Mouse (Mus musculus) hindbrain, embryonic 15.5 days (tissue): ENCODE measurements at regions not wholly inside any gene's neighbourhood (a gene's known extent, or its start where the extent isn't known, plus 50 kb on each side); places are given as distances from the start of the nearest gene placed in this dataset.
A peak's percentile ranks its signal among the peaks of the same experiment; 100 is the strongest.

Experiments used
- ATAC-seq: fragments of 200-750 bp; cut with Nextera tagmentation; 2 replicates; pipeline ENCODE4 v1.8.0; 2017; ENCODE audit warnings: low read depth, moderate number of reproducible peaks, moderate TSS enrichment; ENCODE audit not compliant: low FRiP score
- H3K27ac ChIP-seq: fragments of 300-500 bp; sonication (generic); replicated peaks from 2 replicates; pipeline ENCODE4 v1.5.1; 2015; ENCODE audit warnings: mild to moderate bottlenecking, inconsistent platforms
- H3K27me3 ChIP-seq: fragments of 300-500 bp; sonication (generic); 2 replicates; pipeline ENCODE4 v1.6.1; 2015; ENCODE audit warnings: control low read depth, inconsistent platforms
- H3K36me3 ChIP-seq: fragments of 300-500 bp; sonication (generic); 2 replicates; pipeline ENCODE4 v1.6.1; 2015; ENCODE audit warnings: control low read depth, inconsistent platforms
- H3K4me1 ChIP-seq: fragments of 300-500 bp; sonication (generic); replicated peaks from 2 replicates; pipeline ENCODE4 v1.6.1; 2015; ENCODE audit warnings: control low read depth, inconsistent platforms
- H3K4me2 ChIP-seq: fragments of 300-500 bp; sonication (generic); 2 replicates; pipeline ENCODE4 v1.6.1; 2015; ENCODE audit warnings: moderate library complexity, mild to moderate bottlenecking, inconsistent platforms
- H3K4me3 ChIP-seq: fragments of 300-500 bp; sonication (generic); 2 replicates; pipeline ENCODE4 v1.5.1; 2015; ENCODE audit warnings: mild to moderate bottlenecking, inconsistent platforms
- H3K9ac ChIP-seq: fragments of 300-500 bp; sonication (generic); 2 replicates; pipeline ENCODE4 v1.6.1; 2015; ENCODE audit warnings: inconsistent platforms
- H3K9me3 ChIP-seq: fragments of 300-500 bp; sonication (generic); 2 replicates; pipeline ENCODE4 v1.6.1; 2016; ENCODE audit warnings: control low read depth, inconsistent platforms
- WGBS: fragments of 180-500 bp; shearing (Covaris S2); methylation state at CpG from one replicate; pipeline ENCODE4 v1.1.7; 2015; 5-methylcytosine and 5-hydroxymethylcytosine counted together

DNA sequence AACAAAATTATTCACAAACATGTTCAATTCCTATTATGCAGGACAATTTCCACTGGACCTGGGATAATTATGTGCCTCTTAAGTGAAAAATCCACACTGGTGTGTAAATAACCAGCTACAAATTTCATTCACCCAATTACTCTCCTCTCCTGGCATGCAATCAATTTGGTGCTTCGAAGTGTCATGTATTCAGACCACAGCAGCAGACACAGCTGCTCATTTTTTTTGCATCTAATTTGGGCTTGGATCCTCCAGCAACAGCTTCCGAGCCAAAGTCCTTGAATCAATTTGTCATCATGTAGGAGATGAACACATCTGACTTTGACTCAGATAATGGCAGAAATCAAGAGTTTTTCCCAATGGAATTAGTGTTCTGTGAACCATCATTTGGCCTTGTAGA is 113.1 kb upstream of the Tnfsf11 start:
- no peak overlapping the region for H3K9ac ChIP-seq
- no peak overlapping the region for H3K4me3 ChIP-seq
- H3K4me2 ChIP-seq = no peak overlapping the region
- H3K4me1 ChIP-seq = no peaks in the 10 kb centered on the region
- no peaks in the 10 kb centered on the region for H3K36me3 ChIP-seq
- no peak overlapping the region for H3K27ac ChIP-seq
- no peaks in the 10 kb centered on the region for H3K9me3 ChIP-seq
- WGBS = 34% methylated on average over 2 of the region's 2 CpGs
- no peak for ATAC-seq
- no peaks in the 10 kb centered on the region for H3K27me3 ChIP-seq

DNA sequence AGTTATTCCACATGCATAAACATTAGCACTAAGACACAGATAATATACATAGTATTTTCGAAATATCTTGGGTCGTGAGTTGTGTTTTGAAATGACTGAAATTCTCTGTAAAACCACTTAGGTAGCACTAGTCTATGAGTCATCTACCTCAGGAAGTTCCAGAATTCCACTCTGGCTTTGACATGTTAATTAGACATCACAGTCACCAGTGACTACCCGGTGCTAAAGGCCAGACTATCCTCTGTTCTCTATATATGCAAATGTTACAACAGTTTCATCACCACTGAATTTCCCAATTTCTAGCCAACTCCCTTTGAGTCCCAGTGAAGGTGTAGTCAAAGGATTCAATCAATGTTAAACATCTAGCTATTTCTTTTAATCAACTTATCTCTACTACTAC is 112.3 kb upstream of the Tnfsf11 start:
- Histone ChIP-seq H3K4me1 (no peaks in the 10 kb centered on the region), H3K4me2 (no peak overlapping the region), H3K36me3 (no peaks in the 10 kb centered on the region), H3K27ac (no peak overlapping the region), H3K9ac (no peak overlapping the region), H3K27me3 (no peaks in the 10 kb centered on the region), H3K9me3 (no peaks in the 10 kb centered on the region), H3K4me3 (no peak overlapping the region)
- 74% methylated on average over 3 of the region's 3 CpGs for WGBS
- no peak for ATAC-seq

DNA sequence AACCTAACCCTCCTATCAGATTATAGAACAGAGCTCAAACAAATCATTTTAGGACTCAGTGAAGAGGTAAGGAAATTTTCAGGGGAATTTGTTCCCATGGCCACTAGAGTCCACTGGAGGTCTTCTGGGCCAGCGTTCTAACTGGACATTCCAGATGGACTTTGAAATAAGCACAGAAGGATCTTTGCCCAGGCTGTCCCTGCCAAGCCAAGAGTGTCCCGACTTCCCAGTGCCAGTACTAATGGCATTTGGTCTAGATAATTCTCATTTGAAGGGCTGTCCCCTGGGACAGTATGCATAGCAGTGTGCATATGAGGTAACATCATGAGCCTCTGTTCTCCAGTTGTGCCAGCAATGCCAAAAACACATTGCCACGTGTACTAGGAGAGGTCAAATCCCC is 97.7 kb upstream of the Tnfsf11 start:
- Histone ChIP-seq H3K27me3 (no peaks in the 10 kb centered on the region), H3K9me3 (no peaks in the 10 kb centered on the region), H3K4me3 (no peak overlapping the region), H3K36me3 (no peaks in the 10 kb centered on the region), H3K9ac (no peak overlapping the region), H3K27ac (no peak overlapping the region), H3K4me2 (no peak overlapping the region), H3K4me1 (no peaks in the 10 kb centered on the region)
- WGBS = 76% methylated on average over 3 of the region's 3 CpGs
- no peak for ATAC-seq

DNA sequence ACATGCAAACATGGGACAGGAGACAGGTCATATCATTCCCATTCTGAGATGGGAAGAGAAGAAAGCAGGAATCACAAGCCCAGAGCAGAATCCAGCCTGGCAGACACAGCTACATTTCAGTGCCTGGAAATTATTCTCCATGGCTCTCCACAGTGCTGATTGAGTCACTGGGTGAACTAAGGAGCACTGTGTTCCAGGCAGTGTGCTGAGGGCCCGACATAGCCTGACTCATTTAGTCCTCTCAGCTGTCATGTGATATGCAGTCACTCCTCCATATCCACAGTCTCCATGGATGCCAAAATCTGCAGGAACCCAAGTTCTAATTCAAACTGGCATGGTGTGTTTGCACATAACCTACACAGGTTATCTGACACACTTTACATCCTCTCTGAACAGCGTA is 90.1 kb upstream of the Tnfsf11 start:
- Histone ChIP-seq H3K36me3 (no peaks in the 10 kb centered on the region), H3K27ac (no peak overlapping the region), H3K9ac (no peak overlapping the region), H3K4me2 (no peak overlapping the region), H3K4me1 (no peaks in the 10 kb centered on the region), H3K9me3 (no peaks in the 10 kb centered on the region), H3K27me3 (no peaks in the 10 kb centered on the region), H3K4me3 (no peak overlapping the region)
- 82% methylated on average over 2 of the region's 2 CpGs for WGBS
- no peak for ATAC-seq

DNA sequence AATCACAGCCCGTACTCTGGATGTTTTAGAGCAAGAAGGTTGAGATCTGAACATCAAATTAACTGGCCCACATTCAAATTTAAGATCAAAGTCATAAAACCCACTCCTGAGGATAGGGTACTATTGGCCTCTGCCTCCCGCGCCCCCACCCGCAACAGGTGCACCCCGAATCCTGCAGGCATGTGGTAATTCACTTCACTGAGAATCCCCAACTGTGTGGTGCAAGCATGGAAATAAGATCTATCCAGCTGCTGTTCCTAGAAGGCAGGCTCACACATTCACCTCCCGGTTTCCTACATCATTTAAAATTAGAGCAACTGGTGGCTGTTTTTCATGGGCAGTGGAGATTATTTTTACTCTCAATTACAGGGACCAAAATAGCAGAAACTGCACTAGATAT is 87.8 kb upstream of the Tnfsf11 start:
- no peak overlapping the region for H3K4me3 ChIP-seq
- no peak for ATAC-seq
- no peaks in the 10 kb centered on the region for H3K27me3 ChIP-seq
- H3K4me2 ChIP-seq = no peak overlapping the region
- no peaks in the 10 kb centered on the region for H3K36me3 ChIP-seq
- no peak overlapping the region for H3K9ac ChIP-seq
- H3K4me1 ChIP-seq = no peaks in the 10 kb centered on the region
- no peak overlapping the region for H3K27ac ChIP-seq
- WGBS = 95% methylated on average over 6 of the region's 6 CpGs
- no peaks in the 10 kb centered on the region for H3K9me3 ChIP-seq

DNA sequence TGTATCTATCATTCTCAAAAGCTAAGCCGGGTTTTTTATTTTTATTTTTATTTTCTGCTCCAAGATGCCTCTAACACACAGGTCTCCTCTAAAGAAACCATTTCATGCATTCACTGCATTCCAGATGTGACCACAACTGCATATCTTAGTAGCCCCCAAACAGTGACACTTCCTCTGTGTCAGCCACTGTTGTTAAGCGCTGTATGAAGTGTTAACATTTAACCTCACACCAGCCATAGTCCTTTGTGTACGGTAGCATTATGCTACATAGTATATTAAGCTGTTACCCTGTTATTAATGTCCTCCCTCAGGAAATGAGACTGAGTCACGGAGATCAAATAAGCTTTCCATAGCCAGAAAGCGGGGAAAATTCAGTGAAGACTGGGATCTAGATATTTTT is 79.2 kb upstream of the Tnfsf11 start:
- H3K4me1 ChIP-seq = no peaks in the 10 kb centered on the region
- H3K4me3 ChIP-seq = no peak overlapping the region
- H3K27ac ChIP-seq = no peak overlapping the region
- 82% methylated on average over 5 of the region's 5 CpGs for WGBS
- no peak overlapping the region for H3K4me2 ChIP-seq
- H3K9ac ChIP-seq = no peak overlapping the region
- no peak for ATAC-seq
- no peaks in the 10 kb centered on the region for H3K36me3 ChIP-seq
- H3K9me3 ChIP-seq = no peaks in the 10 kb centered on the region
- H3K27me3 ChIP-seq = no peaks in the 10 kb centered on the region

DNA sequence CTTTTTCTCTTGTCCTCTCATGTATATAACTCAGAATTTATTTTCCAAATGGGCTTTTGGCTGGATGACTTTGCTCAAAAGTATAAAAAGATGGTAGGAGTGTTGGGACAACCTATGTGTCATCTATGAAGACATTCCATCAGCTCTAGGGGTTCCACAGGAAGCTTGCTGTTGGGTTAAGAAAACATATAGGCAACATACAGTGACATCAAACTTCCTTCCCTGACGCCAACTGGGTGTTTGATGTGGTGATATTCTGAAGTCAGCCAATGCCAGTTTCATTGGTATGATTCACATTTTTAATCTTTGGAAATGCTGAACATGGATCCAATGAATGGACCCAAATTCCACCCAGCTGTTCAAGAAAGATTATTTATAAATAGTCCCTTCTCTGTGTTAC is 76.5 kb upstream of the Tnfsf11 start:
- no peak for ATAC-seq
- Histone ChIP-seq H3K4me3 (no peak overlapping the region), H3K27me3 (no peaks in the 10 kb centered on the region), H3K9me3 (no peaks in the 10 kb centered on the region), H3K27ac (no peak overlapping the region), H3K9ac (no peak overlapping the region), H3K4me1 (no peaks in the 10 kb centered on the region), H3K36me3 (no peaks in the 10 kb centered on the region), H3K4me2 (no peak overlapping the region)
- 84% methylated on average over 1 of the region's 1 CpGs for WGBS

DNA sequence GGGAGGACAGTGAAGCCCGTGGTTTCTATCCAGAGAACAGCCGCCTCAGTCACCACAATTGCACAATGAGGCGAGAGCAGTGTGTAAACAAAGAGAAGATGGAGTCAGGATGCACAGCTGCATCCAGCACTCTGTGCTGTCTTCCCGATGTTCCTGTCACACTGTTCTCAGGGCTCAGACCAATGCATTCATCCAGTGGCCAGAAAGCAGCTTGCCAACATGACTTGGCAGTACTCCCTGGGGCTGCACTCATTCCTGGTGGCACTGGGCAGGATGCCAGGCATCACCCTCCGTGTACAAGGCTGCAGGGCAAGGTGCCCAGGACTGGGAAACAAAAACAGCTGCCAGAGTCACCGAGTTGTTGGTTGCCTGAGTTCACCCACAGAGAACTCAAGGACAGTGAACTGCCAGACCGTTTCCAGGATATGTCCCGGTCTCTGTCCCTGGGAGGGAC is 75.4 kb upstream of the Tnfsf11 start:
- H3K4me1 ChIP-seq = no peaks in the 10 kb centered on the region
- 41% methylated on average over 8 of the region's 8 CpGs for WGBS
- H3K27me3 ChIP-seq = no peaks in the 10 kb centered on the region
- no peaks in the 10 kb centered on the region for H3K36me3 ChIP-seq
- H3K4me2 ChIP-seq = no peak overlapping the region
- H3K27ac ChIP-seq = no peak overlapping the region
- no peak overlapping the region for H3K4me3 ChIP-seq
- H3K9me3 ChIP-seq = no peaks in the 10 kb centered on the region
- ATAC-seq = peak; percentile 98
- H3K9ac ChIP-seq = no peak overlapping the region

DNA sequence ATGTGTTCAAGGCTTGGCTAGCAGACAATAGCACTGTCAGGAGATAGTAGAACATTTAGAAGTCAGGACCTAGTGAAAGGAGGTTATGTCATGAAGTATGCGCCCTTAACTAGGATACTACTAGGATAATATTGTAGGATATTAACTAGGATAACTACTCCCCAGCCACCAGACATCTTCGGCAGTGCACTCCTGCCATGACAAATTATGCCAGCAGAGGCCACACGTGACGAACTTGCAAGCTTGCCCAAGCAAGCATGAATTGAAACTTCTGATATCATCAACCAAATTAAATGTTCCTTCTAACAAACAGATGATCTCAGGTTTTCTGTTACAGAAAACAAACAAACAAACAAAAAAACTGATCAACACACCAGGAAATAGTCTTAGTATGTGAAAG is 72.2 kb upstream of the Tnfsf11 start:
- ATAC-seq = no peak
- Histone ChIP-seq H3K27ac (no peak overlapping the region), H3K4me3 (no peak overlapping the region), H3K4me2 (no peak overlapping the region), H3K9me3 (no peaks in the 10 kb centered on the region), H3K4me1 (no peaks in the 10 kb centered on the region), H3K27me3 (no peaks in the 10 kb centered on the region), H3K9ac (no peak overlapping the region), H3K36me3 (no peaks in the 10 kb centered on the region)
- WGBS = 70% methylated on average over 4 of the region's 4 CpGs

DNA sequence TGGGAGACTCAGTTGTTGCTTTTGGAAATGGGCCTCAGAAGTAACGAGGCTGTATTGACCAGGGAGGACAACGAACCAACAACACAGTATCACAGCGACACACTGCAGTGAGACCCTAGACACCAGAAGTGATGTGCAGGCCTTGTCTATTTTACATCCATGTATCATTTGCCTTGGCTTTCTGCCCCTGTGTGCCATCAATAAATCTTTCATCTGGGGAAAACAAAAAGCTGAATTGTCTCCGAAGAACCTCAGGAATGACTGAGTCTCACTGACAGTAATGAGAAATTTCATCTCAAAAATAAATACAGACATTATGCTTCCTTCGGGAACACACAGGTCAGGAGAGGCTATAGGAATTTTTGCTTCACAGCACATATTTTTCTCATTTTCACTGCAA is 68.7 kb upstream of the Tnfsf11 start:
- no peak overlapping the region for H3K27ac ChIP-seq
- WGBS = 62% methylated on average over 5 of the region's 5 CpGs
- H3K4me3 ChIP-seq = no peak overlapping the region
- no peaks in the 10 kb centered on the region for H3K36me3 ChIP-seq
- H3K9me3 ChIP-seq = no peaks in the 10 kb centered on the region
- H3K4me1 ChIP-seq = no peaks in the 10 kb centered on the region
- no peak overlapping the region for H3K4me2 ChIP-seq
- no peak overlapping the region for H3K9ac ChIP-seq
- no peak for ATAC-seq
- no peaks in the 10 kb centered on the region for H3K27me3 ChIP-seq

DNA sequence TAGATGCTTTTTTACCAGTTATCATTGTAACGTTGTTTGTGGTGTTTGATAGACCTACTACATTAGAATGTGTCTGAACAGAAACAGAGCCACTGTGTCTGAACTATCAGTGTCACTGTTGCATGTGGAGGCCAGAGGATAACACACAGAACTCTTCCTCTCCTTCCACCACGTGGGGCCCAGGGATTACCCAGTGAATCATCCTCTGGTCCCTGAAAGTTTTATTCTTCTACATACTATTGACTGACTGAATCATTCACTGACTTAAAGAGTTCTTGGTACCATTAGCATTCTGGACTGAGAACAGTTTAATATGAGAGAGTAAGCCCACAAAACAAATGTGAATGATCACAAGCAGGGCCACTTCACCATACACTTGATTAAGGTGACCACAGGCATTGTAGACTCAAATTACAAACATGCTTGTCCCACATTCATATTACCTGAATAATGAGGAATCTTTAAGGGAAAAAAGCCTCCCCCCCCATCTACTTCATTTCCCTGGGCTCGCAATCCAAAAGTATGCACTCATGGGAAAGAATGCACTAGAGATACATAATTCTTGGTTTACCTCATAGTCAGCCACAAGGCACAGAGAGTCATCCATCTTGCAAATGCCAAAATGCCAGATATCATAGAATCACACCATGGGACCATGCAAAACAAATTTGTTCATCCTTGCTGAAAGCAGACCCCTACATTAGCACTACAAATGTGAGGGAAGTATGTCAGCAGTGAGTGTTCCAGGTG is 68.1 kb upstream of the Tnfsf11 start:
- ATAC-seq = no peak
- H3K36me3 ChIP-seq = no peaks in the 10 kb centered on the region
- no peaks in the 10 kb centered on the region for H3K27me3 ChIP-seq
- H3K9me3 ChIP-seq = no peaks in the 10 kb centered on the region
- H3K4me3 ChIP-seq = no peak overlapping the region
- H3K9ac ChIP-seq = no peak overlapping the region
- 88% methylated on average over 3 of the region's 3 CpGs for WGBS
- no peak overlapping the region for H3K4me2 ChIP-seq
- no peak overlapping the region for H3K27ac ChIP-seq
- H3K4me1 ChIP-seq = no peaks in the 10 kb centered on the region

DNA sequence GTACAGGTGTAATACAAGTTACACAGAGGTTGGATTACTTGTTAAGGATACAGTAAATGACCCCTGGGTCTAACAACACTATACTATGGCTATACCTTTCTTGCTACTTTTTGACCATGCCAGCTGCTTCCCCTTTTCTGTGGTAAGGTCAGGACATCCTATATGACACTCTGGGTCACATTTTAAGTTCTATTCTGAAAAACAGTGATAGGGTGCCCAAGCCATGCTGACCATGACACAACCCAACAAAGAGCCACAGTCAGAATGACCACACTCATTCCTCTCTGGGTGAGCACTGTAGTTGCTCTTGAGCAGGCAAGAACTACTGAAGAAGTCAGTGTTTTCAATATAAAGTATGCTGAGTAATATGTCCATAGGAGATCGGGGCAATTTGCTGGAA is 64.3 kb upstream of the Tnfsf11 start:
- Histone ChIP-seq H3K9ac (no peak overlapping the region), H3K27ac (no peak overlapping the region), H3K4me3 (no peak overlapping the region), H3K4me2 (no peak overlapping the region), H3K27me3 (no peaks in the 10 kb centered on the region), H3K4me1 (no peaks in the 10 kb centered on the region), H3K36me3 (no peaks in the 10 kb centered on the region), H3K9me3 (no peaks in the 10 kb centered on the region)
- WGBS = 94% methylated on average over 1 of the region's 1 CpGs
- ATAC-seq = no peak

DNA sequence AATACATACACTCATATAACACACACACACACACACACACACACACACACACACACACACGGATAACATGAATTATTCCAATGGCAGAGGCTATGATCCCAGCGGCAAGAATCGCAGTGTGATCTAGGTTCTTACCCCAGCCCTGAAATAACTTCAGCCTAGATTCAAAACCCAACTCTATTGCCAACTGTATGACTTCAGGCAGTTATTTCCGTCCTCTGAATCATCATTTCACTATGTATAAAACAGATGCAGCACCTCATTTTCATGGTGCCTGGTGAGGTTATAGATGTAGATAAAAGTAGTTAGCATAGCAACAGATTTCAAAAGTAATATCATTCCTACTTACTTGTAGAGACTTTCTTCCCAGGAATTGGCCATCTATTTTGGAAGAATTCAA is 61.0 kb upstream of the Tnfsf11 start:
- ATAC-seq = no peak
- Histone ChIP-seq H3K36me3 (no peaks in the 10 kb centered on the region), H3K27ac (no peak overlapping the region), H3K4me2 (no peak overlapping the region), H3K9ac (no peak overlapping the region), H3K27me3 (no peaks in the 10 kb centered on the region), H3K9me3 (no peaks in the 10 kb centered on the region), H3K4me1 (no peaks in the 10 kb centered on the region), H3K4me3 (no peak overlapping the region)
- 97% methylated on average over 4 of the region's 4 CpGs for WGBS
